Mouse (Mus musculus): Measurements from ENCODE around the gene Ttc28.

The Ttc28 gene

GRCm38 (mm10) chr5:111049584-111049983 lies 170.0 kb downstream of the Ttc28 start:
- peak in 1 of 2 experiments; percentile 24 for DNase-seq (ENCODE audit: low spot score in 2 of 2)

GRCm38 (mm10) chr5:111050135-111050534 lies 170.5 kb downstream of the Ttc28 start:
- no peak for DNase-seq (ENCODE audit: low spot score in 2 of 2)

DNA sequence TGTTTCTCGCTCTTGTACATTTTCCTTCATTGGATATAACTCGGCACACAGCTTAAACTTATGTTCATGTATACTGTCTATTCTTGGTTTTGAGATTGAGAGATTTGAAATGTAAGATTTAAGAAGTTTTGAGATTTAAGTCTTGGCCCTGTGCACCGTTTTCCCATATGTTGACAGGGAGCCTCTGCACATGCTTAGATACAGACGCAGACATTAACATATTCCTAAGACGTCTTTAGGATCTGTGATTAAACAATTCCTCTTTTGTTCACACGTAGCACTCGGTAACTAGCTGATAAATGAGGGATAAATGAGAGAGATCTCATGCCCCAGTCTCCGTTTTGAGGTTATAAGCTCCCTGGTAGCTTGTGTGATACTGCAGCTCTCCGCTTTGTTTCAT lies 174.8 kb downstream of the Ttc28 start:
- DNase-seq (ENCODE audit: low spot score in 2 of 2): no peak

DNA sequence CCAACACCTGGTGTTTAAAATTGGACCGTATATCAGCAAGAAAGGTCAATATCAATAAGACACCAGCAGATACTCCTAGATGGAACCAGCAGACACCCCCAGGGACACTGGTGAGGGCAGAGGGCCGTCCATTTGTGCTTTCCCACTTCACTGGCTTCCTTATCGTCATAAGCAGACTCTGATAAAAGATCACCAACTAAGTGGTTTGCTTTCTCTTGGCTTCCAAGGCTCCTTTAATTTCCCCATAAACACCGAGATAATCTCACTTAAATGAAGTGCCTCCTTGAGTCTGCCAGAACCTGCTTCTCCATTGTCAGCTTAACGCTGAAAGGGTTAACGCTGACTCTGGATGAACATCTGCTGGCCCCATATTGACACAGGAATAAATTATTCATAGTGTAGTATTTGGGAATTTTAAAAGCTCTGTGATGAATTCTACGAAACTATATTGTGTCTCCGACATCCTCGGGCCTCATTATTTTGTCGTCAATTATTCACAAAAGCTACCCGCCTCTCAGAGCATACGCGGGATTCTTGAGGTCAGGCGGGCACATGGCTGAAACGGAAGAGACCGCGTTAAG lies 175.3 kb downstream of the Ttc28 start:
- DNase-seq (ENCODE audit: low spot score in 2 of 2): no peak

- DNase-seq (ENCODE audit: low spot score in 2 of 2): no peak
Observed at GRCm38 (mm10) chr5:111055507-111055906, 175.9 kb downstream of the Ttc28 start.

DNA sequence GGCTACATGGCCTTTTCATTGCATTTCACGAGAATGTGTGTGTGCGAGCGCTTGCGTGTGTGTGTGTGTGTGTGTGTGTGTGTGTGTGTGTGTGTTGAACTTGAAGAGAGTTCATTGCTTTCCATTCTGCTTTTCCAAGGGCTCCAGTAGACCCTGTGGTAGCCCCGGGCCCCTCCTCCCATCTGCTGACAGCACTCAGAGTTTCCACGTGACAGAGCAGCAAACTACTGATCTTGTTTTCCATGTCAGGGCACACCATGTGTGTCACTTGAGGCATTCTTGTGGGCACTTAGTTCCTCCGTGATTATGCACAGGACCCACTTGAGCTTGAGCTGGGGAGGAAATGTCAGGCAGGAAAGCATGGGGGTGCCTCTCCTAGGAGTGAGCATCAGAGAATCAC lies 177.5 kb downstream of the Ttc28 start:
- peak in 1 of 2 experiments; percentile 12 for DNase-seq (ENCODE audit: low spot score in 2 of 2)

DNA sequence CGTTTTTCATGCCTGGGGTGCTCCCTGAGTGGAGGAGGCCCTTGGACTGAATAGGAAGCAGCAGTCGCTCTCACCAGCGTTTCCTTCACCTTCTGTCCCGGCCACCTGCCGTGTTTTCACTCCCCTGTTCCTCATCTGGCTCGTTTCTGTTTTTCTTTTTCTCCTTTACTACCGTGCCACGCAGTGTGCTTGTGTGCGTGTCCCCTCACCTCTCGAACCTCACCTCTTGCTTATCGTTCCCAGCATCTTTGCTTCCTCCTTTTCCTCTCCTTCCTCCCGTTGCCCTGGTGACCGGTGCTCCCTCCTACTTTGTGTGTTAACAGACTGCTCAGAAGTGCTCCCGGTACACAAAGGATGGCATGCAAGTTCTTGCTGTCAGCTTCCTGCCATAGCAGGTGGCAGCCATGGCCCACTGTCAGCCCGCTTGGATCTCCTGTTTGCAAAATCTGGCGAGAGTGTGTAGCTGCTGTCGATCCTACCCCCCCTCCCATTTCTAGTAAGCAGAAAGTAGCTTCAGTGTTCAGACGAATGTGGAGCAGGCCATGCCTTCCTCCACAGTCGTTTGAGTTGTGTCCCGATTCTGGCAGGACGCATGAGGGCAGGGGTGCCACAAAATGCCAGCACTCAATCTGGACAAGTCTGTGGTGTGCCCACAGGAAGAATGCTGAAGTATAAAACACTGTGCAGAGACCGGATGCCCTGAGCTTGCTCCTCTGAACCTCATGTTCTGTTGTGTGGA lies 179.0 kb downstream of the Ttc28 start:
- peak in 1 of 2 experiments; percentile 37 for DNase-seq (ENCODE audit: low spot score in 2 of 2)

DNA sequence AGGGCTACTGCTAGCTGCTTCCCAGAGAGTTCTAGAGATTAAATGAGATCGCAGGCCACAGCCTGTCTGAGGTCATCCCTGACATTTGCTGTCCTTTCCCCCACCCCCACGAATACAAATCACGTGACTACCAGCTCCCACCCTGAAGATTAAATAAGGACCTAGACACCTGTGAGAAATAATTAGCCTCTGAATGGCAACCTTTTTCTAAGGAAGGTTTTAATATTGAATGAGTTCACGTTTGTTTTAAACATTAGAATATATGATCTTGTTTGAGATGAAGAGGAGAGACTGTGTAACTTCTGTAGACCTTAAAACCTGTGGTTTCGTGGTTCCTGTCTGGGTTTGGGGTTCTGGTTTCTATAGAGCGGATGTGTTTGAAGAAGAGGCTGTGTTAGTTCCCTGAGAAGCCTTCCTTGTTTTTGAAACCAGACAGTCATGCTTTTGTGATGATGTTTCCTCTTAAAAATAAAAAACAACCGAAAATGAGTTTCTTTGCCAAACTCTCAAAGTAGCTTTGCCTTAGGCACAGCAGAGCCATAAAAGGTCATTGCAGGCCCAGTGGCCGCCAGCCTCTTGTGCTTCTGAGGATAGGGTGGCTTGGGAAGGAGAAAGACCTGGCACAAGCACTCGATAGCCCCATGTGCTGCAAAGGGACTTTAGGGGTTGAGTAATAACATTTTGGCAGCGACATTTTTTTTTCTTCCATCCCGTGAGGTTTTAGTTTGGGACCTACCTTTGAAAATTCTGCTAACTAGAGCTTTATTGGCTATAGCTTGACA lies 179.7 kb downstream of the Ttc28 start:
- DNase-seq (ENCODE audit: low spot score in 2 of 2): peak; percentile 73 to 74

DNA sequence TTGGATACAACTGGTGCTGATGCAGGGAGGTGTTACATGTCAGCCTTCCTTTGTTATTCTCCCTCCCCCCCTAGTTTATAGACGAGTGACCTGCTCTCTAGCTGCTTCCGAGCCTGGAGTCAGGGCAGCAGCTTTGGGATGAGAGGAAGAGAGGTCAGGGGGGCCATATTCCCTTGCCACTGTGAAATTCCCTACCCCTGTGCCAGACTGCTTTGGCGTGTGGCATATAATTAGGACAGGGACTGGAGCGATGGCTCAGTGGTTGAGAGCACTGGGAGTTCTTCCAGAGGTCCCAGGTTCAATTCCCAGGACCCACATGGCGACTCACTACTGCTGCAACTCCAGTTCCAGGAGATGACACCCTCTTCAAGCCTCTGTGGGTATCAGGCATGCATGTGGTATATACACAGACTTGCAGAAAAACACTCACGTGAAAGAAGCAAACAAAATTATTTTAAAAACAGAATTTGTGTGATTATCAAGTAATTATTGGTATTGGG lies 180.7 kb downstream of the Ttc28 start:
- DNase-seq (ENCODE audit: low spot score in 2 of 2): no peak

DNA sequence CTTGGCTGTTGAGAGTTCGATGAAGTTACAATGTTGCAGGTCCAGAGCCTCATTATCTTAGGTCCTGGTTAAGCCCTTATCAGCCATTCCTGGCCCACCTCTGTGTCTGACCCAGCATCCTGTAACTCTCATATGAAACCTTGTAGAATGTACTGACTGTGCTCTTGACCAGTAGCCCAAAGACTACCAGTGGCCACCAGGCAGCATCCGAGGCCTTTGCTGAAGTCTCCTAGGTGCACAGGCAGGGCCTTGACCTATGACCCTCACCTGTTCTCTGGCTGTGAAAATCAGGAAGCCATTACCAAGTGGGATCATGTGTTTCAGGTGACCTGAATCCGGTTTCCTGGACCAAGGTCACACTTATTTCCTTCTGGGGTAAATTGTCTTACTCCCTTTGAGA lies 183.6 kb downstream of the Ttc28 start:
- no peak for DNase-seq (ENCODE audit: low spot score in 2 of 2)

GRCm38 (mm10) chr5:111063991-111064390 lies 184.4 kb downstream of the Ttc28 start:
- no peak for DNase-seq (ENCODE audit: low spot score in 2 of 2)

- no peak for DNase-seq (ENCODE audit: low spot score in 2 of 2)
Observed at GRCm38 (mm10) chr5:111065770-111066169, 186.2 kb downstream of the Ttc28 start.

DNA sequence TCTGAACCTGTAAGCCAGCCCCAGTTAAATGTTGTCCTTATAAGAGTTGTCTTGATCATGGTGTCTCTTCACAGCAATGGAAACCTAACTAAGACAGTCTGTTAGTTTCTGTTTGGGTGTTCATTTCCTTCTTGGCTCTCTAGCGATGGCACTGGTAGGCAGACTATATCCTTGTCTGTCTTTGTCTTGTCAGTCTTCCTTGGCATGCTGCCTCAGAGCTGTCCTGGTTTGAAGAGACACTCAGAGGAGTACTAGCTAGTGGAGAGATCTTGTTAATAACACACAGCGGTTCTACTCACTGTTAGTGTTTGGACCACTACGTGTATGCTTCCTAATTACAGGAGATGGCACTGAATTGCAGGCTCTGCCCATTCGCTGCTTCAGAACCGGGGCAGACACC lies 189.9 kb downstream of the Ttc28 start:
- no peak for DNase-seq (ENCODE audit: low spot score in 2 of 2)

- DNase-seq (ENCODE audit: low spot score in 2 of 2): no peak
Observed at GRCm38 (mm10) chr5:111069931-111070330, 190.3 kb downstream of the Ttc28 start.

DNA sequence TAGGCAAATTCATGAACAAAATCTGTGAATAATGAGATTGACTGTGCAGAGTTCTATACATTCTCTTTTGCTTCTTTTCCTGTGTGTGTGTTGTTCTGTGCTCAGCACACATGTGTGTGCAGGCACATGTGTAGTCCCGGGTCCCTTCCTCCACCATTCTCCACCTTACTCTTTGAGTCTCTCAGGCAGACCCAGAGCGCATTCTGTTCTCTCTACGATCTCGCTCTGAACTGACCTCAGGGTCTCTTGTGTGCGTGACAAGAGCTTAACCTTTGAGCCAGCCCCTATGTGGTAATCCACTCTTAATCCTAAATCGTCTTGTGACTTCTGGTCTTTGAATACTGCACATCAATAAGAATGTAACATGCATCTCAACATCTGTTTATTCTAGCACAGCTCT lies 190.8 kb downstream of the Ttc28 start:
- DNase-seq (ENCODE audit: low spot score in 2 of 2): no peak

- no peak for DNase-seq (ENCODE audit: low spot score in 2 of 2)
Observed at GRCm38 (mm10) chr5:111073316-111073736, 193.7 kb downstream of the Ttc28 start.

- DNase-seq (ENCODE audit: low spot score in 2 of 2): no peak
Observed at GRCm38 (mm10) chr5:111074050-111074449, 194.4 kb downstream of the Ttc28 start.

DNA sequence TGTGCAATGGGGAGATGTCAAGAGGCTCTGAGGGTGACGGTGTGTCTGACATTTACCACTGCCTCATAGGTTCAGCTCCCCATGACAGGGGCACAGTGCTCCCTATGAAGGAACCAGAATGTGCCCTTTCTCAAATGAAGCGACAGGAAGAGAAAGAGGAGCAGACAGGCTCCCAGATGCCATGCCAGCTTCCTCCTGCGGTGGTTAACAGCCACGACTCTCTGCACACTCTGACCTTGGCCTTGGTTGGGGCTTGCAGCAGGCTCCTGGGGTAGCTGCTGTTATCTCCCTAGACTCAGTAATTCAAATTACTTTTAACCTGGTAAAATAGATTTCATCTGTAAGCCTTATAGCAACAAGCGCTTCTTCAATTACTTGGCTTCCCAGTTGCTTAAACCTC lies 196.2 kb downstream of the Ttc28 start:
- DNase-seq (ENCODE audit: low spot score in 2 of 2): no peak

DNA sequence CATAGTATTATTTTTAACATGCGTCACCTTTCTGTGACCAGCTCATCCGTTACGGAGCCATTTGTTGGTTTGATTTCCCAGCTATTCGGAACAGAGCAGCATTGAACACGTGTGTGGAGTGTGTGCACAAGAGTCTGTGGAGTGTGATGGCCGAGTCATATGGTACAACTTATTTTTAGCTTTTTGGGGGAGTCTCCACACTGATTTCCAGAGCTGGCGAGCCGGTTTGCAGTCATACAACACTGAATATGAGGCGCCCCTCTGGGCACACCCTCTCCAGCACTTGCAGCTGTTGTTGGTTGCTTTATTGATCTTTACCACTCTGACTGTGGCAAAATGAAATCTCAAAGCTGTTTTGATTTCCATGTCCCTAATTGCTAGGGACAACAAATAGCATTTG lies 197.7 kb downstream of the Ttc28 start:
- DNase-seq (ENCODE audit: low spot score in 2 of 2): no peak

DNA sequence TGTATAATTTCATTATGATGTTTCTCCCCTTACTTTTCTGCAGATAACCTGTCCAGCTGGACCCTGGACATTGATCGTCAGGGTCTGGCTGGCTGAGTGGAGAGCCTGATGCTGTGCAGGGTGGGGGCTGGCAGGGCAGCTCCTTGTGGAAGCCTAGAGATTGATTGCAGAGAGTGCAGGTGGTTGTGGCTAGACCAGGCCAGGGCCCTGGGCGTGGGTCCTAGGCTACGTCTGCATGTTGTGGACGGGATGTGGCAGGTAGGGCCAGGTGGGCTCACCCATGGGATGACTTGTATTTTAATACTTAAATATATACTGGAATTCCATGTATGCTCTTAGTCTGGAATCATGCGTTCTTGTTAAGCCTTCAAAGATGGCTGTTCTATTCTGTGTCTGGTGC lies 201.0 kb downstream of the Ttc28 start:
- DNase-seq (ENCODE audit: low spot score in 2 of 2): no peak

GRCm38 (mm10) chr5:111085849-111086248 lies 206.2 kb downstream of the Ttc28 start:
- no peak for DNase-seq (ENCODE audit: low spot score in 2 of 2)

DNA sequence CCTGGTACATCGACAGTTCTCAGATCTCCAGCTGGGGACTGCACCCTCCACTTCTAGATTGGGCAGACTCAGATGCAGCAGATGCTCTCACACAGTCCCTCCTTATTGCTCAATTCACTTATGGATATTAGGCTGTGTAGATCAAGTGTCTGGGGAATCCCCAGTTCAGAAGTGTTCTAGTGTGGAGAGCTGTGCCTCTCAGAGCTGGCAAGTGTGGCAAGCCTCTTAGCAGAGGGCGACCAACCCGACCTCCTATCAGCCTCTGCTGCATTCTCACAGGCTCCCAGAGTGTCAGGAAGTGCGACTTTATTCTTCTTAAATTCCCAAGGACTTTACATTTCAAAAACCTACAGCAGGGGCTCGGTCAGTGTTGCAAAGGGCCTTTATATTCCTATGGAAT lies 217.1 kb downstream of the Ttc28 start:
- DNase-seq (ENCODE audit: low spot score in 2 of 2): no peak
